Mouse (Mus musculus) mesoderm, embryonic 11.5 days (tissue): ENCODE data around the gene Psmd4.
"Not testable (repeated sequence)": the region's sequence is repeated elsewhere in the genome, so short reads cannot be mapped to it uniquely, and the experiment has no call there.

Experiments
- DNase-seq: peaks from one replicate; pipeline ENCODE4 v3.0.0-alpha.2; 2012; ENCODE audit warnings: low read depth, low spot score

Psmd4 gene

DNA sequence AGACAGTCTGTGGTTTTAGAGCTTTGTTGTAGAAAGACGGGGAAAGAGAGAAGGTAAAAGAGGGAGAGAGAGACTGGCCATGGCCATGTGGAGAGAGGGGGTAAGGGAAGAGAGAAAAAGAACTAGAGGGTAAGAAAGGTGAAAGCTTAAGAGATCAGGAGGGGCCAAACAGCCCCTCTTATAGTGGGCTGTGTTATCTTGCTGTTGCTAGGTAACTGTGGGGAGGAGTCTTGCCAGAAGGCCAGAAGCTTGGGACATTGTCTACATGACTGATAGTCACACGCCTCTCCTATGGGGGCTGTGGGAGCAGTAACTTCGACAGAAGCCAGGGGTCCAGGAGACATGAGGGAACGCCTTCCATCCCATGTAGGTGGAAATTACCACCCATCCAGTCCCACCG lies 17.2 kb downstream of the Psmd4 start:
- no peak for DNase-seq

DNA sequence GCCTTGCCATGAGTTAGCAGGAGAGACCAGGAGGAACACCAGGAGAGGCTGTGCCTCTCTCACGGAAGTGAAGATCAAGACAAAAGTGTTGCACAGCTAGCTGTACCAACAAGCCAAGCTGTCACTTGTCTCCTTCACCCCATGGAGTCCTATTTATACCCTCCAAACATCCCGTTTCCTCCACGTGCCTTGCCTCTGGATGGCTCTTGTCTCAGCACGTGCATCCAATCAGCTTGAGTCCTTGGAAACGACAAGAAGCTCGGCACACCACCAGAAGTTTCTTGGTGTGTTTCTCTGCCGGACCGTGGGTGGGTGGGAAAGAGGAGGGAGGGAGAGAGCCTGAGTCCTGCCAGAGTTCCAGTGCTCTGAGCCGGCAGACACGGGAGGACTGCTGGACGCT lies 17.9 kb downstream of the Psmd4 start:
- DNase-seq, result peak; percentile 15

DNA sequence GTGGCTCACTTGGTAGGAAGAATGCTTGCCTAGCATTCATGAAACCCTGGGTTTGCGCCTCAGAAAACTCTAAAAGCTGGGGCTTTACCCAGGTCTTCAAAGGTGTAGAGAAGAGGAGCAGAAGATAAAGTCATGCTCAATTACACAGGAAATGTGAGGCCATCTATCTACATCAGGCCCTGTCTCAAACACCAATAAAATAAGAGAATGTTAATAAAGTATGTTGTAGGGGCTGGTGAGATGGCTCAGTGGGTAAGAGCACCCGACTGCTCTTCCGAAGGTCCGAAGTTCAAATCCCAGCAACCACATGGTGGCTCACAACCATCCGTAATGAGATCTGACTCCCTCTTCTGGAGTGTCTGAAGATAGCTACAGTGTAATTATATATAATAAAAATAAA lies 21.5 kb downstream of the Psmd4 start:
- not testable (repeated sequence) for DNase-seq

DNA sequence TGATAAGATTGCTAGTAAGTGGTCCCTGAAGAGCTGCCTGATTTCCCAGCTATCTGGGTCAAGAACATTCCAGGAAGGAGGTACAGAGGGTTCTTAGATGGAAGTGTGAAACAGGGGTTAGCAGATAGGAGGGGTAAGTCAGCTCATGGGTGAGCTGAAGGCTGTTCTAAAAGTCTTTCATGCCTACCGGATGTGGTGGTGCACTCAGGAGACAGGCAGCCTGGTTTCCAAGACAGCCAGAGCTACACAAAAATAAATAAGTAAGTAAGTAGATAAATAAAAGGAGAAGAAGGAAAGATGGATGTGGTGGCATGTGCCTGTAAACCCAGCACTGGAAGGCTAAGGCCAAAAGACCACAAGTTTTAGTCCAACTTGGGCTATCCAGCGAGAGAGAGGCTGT lies 23.7 kb downstream of the Psmd4 start:
- no peak for DNase-seq

DNA sequence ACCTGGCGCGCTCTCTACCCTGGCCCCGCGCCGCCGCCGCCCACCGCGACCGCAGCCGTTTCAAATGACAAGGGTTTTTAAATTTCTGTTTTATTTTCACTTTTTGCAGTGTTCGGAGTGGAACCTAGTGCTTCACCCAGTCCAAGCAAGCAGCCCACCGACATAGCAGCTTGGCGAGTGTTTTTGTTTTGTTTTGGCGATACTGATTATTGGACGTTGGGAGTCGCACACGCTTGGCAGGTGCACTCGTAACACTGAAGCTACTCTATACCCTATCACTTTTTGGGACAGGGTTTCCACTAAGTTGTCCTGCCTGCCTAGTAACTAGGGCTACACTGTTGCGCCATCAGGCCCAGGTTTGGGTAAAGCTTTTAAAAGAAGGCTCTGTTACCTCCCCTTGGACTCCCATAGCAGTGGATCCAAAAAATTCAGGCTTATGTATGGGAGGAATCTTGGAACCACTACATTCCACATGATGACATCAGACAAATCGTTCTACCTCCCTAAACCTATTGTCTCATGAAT lies 25.8 kb downstream of the Psmd4 start:
- DNase-seq, result no peak

DNA sequence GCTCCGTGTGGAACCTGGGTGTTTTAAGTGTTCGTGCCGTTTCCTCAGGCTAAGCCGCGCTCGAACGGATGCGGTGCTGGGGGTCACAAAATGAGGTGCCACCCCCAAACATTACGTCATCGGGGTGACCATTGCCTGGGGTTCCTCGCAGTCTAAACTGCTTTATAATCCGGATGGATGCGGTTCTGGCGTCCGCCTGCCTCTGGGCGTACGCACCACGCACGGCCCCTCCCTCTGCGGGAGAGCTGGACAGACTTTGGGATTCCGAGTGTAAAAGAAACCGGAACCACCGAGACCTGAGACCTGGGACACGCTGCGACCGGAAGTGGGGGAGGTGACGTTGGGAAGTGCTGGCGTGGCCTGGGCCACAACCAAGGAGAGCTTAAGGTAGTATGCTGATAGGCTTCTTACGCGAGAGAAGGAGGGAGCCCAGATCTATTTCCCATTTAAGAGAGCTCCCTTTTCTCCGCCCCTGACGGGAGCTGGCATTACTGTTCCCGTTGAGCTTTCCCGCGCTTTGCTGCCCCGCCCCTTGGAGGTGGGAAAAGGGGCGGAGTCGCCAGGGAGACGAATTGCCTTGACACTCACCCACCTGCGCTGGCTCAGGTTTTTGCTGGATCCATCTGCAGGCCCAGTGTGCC lies 26.4 kb downstream of the Psmd4 start:
- peak; percentile 92 for DNase-seq

GRCm38 (mm10) chr3:95015337-95015872 lies 27.0 kb downstream of the Psmd4 start, which contains the start of gene Zfp687:
Gene Zfp687 (minus strand): TSS chr3:95015448.
- peak; percentile 100 for DNase-seq

- peak; percentile 12 for DNase-seq
Measured at GRCm38 (mm10) chr3:95014428-95015151, 27.8 kb downstream of the Psmd4 start.

DNA sequence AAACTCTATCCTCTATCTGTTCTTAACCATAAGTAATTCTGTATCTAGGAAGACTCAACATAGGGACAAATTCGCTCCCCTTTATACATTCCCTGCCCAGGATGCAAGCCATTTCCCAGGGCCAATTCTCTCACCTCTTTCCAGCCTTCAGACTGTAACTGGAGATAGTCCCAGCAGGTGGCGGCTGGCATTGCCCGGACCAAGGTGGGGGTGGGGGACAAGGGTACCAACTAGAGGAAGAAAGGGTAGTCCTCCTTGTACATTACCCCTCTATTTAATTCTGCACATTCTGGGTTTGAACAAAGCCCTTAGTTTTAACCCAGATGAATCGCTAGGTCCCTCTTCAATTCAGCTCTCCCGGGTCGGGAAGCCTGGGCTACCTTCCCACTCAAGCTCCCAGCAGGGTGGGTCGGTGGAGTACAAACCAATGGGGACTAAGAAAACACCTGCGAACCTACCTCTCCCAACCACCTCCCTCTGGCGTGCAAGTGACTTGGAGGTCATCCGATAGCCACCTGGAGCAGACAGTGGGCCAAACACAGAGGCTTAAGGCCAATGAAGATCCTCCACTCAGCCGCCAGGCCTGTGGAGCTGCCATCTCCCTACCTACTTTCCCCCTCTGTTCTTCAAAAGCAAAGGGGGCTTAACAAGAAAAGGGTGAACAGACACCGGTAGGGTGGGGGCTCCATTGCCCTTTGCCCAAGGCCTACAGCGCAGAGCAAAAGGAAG lies 28.6 kb downstream of the Psmd4 start:
- DNase-seq, result no peak

DNA sequence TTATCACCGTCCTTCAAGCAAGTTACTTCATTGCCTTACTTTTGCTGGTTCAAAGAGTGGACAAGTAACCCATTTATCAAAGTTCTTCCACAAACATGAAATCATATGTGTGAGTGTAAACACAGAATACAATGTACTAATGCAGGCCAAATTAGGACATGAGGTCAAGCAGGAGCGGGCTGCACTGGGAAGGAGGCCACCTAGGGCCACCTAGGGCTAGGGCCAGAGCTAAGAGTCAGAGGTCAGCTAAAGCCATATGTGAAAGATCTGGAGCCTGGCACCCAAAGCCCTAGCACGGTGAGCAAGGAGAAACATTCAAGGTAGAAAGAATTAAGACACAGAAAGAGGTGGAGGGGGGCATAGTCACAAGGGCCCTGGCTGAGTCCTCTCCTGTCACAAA lies 29.4 kb downstream of the Psmd4 start:
- DNase-seq, result no peak

DNA sequence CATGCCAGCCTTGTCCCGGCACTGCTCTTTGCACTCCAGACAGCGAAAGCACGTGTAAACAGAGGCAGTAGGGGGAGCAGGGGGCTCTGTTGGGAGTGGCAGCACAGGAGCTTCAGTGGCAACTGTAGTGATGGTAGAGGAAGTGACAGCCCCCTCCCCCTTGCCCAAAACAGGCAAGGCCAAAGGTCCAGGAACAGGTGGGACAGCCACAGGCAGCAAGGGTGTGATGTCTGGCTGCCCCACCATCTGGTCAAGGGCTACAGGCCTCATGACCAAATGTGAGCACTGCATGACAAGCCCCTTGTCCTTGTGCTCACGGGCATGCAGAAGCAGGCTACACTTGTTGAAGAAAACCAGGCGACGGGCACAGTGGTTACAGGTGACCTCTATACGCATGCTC lies 32.0 kb downstream of the Psmd4 start:
- no peak for DNase-seq

DNA sequence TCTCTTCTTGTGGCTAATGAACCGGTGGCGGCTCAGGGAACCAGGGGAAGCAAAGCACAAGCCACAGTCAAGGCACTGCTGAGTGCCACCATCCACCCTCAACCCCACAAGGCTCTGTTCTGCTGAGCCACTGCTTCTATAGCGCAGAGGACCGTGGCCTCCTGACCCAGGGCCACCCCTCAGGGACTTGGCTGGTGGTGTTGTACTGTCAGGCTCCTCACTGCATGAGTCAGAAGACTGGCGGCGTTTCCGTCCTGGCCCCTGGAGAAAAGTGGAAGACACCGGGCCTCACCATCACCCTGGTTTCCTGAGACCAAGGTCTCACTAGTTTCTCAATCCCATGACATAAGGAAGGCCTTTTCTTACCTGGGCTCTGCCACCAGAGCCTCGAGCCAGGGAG lies 34.7 kb downstream of the Psmd4 start:
- no peak for DNase-seq

- DNase-seq, result no peak
Measured at GRCm38 (mm10) chr3:95005651-95006050, 36.8 kb downstream of the Psmd4 start.

GRCm38 (mm10) chr3:95003273-95003672 lies 39.1 kb downstream of the Psmd4 start:
- no peak for DNase-seq

- peak; percentile 24 for DNase-seq
Measured at GRCm38 (mm10) chr3:95002569-95002968, 39.8 kb downstream of the Psmd4 start.

- DNase-seq, result peak; percentile 75
Measured at GRCm38 (mm10) chr3:94996946-94997345, 45.5 kb downstream of the Psmd4 start.

- no peak for DNase-seq
Measured at GRCm38 (mm10) chr3:94989159-94989761, 53.2 kb downstream of the Psmd4 start.

DNA sequence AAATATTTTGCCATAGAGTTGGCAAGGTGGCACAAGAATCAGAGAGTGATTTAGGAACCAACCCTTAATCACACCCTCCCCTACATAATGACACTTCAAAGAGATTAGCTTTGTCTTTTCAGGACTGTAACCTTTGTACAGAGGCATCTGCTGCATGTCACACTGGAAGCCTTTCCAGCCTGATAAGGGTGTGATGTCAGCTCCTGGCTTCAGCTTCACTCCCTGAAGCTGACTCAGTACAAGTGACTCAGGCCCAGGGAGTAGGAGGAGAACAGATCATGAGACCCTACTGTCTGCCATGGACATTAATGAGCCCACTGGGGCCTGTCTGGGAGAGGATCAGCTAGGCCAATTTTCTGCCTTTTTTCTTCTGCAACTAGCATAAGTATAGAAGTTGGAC lies 54.8 kb downstream of the Psmd4 start:
- DNase-seq, result no peak

GRCm38 (mm10) chr3:94985513-94985912 lies 56.9 kb downstream of the Psmd4 start:
- no peak for DNase-seq

- DNase-seq, result no peak
Measured at GRCm38 (mm10) chr3:94984312-94984711, 58.1 kb downstream of the Psmd4 start.
